Mouse (Mus musculus) cerebellum, adult 11 months (tissue): Measurements from ENCODE around the gene Hectd2.

Source experiments
- DNase-seq: peaks from one replicate; pipeline ENCODE4 v3.0.0; 2022

Gene Hectd2

DNA sequence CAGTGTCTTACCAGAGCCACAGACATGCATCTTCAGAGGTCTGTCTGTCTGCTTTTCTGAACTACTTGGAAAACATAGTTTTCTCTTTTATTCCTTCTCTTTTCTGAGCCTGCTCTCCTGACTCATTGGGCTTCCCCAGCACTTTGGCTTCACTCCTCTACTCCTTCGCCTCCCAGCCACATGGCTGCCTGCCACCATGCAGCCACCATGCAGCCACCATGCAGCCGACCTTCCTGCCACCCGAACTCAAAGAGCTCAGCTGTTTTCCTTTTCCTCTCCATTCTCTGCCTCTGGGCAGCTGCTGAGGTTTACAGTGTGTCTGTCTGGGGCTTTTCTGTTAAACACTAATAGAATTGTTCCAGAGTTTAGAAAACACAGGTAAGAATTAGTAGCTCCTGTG is 19.5 kb downstream of the Hectd2 start:
- no peak for DNase-seq

DNA sequence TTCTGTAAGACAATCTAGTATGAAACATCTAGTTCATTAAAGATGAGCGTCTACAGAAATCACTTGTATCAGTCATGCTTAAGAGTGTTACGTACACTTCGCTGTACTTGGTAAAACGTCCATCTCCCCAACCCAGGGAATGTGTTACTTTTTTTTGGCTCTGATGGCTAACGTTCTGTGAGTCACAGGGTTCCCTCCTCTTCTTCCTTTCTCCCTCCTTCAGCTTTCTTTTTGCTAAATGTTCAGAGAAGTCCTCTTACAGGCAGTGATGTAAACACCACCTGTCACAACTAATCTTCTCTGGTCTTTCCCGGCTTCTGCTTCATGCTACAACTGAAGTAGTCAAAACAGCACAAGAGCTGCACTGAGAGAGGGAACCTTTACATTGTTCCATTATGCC is 20.7 kb downstream of the Hectd2 start:
- DNase-seq = no peak

DNA sequence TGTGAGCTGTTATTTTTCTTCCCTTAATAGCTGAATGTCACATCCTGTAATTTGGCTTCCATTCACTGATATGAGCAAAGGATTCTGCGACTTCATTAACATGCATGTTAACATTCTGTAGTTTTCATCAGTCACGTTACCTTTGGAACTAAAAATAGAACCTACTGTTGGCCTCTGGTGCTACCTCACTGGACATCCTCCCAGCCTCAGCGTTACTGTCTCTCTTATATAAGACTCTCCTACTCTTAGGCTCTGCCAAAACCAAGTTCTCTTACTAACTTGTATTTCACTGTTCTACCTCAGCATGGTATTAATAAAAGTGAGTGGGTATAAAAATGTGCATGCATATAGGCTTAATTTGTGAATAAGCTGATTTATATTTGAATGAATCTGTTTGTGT is 26.4 kb downstream of the Hectd2 start:
- peak; percentile 8 for DNase-seq

DNA sequence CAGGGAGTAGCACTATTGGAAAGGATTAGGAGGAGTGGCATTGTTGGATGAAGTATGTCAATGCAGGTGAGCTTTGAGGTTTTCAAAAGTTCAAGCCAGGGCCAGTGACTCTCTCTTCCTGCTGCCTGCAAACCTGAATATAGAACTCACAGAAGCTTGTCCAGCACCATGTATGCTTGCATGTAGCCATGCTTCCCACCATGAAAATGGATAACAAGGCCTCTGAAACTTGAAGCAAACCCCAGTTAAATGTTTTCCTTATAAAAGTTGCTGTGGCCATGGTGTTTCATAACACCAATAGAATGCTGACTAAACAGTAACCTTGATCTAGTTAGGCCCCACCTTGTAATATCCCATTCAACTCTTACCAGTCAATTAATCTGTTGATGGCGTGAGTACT is 27.7 kb downstream of the Hectd2 start:
- DNase-seq = no peak

DNA sequence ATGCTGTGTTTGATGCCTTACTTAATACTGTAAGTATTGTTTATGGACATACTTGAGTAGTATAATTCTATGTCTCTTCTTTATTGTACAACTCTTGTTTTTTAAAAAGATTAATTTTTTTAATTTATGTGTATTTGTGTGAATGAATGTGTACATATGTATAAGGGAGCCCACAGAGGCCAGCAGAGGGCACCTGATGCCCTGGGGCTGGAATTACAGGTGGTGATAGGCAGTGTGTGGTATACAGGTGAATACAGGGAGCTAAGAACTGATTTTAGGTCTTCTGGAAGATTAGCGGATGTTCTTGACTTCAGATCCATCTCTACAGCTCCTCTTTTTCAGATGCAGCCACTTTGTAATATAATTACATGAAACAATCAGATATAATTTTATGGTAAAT is 31.1 kb downstream of the Hectd2 start:
- no peak for DNase-seq

DNA sequence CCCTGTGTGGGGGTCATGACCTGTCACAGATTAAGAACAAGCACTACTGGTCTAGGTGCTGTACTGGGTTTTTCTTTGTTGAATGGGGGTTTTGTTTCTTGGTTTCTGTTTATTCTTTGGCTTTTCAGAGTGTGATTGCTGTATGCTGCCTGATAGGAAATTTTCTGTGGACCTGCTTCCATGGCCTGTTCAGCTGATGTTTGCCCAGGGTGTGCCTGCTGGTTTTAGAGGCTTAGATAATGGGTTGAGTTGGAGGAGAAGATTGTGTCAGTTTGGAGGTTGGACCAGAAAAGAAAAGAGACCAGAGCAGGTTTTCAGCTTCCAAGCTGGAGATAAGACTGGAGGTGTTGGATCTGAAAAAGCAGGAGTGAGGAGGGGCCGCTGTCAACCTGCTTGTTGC is 40.0 kb downstream of the Hectd2 start:
- DNase-seq = no peak

DNA sequence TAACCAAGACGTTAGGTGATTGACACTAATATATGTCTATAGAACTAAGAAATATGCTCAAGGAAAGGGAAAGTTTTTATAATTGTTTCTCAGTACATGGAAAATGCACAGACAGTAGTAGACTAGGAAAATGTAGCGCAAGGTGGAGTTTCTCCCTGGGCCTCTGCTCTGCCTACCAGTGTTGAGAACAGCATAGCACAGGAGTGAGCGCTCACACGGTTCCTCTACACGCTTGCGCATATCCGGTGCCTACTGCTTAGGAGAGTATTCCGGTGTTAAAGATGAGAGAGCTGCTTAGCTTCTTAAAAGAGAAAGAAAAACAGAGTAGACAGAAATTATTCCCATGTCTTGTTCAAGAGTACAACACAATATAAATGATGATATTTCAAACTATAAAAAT is 47.4 kb downstream of the Hectd2 start:
- DNase-seq = no peak

DNA sequence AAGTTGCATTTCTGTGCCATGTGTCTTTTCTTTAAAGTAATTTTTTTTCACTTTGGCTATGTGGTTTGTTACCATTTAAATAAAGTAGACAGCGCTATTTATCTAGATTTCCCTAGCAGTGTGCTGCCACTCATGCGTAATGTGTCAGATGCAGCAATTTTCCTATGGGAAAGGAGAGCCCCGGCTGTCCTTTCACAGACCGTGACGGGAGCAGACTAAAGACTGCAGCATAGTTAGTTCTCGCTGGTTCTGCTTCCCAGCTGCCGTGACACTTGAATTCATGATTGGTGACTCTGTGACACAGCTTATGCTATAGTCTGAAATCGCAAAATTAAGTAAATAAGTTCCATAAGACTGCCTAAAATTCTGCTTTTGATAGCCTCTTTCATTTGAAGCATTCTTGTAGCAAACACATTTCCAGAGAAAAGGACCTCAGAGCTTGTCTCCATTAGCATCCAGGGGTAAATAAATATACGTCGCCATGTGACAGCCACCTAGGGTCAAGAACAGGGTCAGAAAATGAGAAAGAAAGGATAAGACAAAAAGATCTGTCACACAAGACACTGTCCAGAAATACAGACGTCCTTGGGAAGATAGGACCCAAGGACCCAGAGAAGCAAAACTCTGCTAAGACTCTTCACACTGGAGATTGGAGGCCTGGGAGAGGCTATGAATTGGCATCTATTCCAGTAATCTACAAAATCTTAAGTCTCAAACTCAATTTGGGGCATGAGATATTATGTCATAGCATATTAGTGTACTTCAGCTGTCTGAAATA is 48.3 kb downstream of the Hectd2 start:
- no peak for DNase-seq

DNA sequence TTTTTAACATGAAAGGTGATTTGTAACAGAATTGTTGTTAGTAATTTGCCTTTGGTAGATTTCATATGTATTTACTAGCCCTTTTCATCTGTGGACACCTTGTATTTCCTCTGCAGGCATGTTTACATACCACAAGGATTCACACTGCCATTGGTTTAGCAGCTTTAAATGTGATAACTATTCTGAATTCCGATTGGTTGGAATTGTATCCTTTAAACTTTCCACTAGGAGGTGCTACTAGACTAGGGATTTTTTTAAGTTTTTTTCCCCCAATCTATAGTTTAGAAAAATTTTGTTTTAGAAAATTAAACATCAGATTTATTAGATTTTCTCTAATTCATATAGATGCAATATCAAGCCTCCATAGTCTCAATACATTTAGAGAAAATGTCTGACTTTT is 51.8 kb downstream of the Hectd2 start:
- DNase-seq = no peak

DNA sequence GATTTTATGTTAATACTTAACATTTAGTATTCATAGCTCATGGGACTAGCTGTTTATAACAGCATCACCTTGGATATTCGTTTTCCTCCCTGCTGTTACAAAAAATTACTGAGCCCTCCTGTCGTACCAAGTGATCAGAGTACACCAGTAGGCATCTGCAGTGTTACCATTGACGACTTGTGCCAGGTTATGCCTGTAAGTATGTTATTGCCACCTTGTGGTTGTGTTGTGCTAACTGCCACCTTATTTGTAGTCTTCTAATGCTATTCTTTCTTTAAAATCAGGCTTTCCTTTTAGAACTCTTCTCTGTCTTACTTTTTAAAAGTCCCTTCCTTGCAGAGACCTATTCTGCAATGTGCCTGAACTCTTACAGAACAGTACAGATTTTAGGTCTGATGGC is 54.8 kb downstream of the Hectd2 start:
- DNase-seq = no peak

DNA sequence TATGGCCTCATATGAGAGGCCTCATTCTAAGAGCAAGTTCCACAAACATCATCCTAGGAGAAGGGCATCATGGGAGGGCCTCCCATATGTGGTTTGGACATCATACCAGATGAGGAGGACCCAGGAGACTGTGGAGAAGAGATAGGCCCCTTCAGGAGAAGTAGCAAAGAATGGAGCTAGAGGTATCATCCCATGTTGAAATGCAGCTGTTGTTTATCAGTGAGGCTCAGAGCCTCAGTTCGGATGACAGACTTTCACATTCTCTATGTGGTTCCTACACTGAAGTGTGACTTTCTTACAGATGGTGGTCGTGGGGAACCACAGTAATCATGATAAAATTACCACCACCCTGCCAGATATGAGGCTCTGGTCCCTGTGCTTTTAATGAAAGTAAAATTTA is 55.9 kb downstream of the Hectd2 start:
- DNase-seq = no peak

DNA sequence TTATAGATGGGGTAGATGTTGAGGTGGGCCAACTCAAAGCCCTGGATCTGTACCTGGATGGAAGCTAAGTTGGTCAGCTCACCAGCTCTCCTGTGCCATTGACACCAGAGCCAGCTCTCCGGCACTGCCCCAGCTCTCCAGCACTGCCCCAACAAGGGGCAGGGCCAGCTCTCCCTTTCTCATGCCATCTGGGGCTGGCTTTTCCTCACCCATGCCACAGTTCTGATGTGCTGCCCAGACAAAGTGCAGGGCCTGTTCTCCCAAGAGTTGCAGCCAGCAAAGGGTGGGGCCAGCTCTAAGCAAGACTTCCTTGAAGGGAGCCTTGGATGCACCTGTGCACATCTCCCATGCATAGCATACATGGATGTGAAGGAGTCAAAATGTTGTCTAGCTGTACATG is 71.5 kb downstream of the Hectd2 start:
- no peak for DNase-seq

DNA sequence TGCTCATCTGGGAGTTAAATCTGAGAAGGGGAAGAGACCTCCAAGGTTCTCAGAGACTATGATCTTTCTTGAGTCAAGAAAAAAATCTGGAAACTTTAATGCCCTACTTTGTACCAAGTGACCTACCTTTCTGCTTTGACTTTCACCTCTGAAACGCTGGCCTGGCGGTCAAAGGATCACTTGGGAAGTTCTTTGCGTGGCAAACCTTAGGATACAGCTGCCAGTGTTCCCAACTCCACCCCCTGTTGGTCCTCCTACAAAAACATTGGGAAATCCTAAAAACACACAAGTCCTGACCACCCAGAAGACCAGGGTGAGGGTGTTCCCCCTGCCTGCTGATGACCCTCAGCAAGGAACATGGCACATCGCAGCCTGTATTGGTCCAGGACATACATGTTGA is 72.4 kb downstream of the Hectd2 start:
- DNase-seq = no peak

DNA sequence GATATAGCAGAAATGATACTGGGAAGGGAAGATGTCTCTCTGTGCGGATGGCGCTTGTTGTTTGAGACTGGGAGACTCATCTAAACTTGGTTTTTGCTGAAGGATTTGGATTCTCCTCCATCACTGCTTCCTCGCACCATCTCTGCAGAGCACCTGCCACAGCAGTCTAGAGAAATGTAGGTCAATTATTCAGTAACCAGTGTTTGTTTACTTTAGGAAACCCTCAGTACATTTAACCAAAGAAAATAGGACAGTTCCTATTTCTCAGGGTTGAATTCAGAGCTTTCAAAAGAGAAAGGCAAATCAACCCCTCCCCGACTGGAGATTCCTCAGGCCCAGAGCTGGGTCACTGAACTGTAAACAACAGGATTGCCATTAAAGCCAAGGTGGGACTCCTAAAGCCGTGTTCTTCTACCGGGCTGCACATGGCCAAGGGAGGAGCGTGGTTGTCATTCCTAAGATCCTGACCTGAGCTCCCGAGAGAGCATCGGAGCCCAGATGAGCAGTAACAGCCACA is 75.0 kb downstream of the Hectd2 start:
- no peak for DNase-seq

DNA sequence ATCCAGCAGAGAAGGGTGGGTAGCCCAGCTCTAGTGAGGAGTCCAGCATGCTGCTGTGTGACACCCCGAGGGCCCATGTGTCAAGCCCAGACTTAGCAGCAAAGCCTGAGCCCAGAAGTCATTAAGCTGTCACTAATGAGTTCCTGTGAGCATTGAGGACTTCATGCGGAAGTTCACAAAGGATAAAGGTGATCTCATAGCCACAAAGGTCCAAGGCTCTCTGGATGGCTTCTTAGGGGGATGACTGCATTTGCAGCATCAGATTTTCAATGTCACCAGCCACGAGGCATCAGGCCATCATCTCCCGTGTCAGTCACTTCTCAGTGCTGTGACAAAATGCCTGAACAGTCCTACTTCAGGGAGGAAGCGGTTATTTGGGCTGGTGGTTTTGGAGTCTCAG is 75.9 kb downstream of the Hectd2 start:
- DNase-seq = no peak

DNA sequence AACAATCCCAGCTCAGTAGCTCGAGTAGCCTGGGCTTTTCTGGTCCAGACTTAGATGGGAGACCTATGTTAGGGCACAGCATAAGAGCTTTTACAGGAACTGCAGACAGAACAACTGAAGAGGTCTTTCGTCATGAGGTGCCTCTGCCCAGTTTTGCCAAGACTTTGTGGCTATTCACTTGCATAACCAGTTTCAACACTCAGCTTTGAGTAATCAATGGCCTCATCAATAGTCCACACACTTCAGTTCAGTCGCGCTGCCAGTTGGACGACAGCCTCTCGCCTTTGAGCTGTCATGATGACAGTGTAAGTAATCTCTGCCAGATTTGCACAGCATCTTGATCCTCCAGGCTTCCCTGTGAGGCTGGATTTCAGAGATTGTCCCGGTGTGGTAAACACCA is 80.3 kb downstream of the Hectd2 start:
- no peak for DNase-seq

DNA sequence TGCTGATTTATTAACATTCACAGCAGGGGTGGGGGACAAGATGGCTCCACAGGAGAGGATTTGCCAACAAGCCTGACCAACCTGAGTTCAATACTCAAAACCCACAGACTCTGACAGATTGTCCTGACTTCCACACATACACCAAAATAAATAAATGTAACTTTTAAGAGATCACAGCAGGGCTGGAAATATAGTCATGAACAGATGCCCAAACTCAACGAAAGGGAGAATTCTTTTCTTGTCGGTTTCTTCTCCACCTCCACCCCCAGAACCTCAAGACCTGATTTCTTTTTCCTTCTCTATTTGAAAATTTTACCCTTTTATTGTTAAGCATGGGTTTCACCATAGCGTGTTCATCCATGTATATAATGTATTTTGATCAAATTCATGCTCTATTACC is 82.8 kb downstream of the Hectd2 start:
- no peak for DNase-seq

DNA sequence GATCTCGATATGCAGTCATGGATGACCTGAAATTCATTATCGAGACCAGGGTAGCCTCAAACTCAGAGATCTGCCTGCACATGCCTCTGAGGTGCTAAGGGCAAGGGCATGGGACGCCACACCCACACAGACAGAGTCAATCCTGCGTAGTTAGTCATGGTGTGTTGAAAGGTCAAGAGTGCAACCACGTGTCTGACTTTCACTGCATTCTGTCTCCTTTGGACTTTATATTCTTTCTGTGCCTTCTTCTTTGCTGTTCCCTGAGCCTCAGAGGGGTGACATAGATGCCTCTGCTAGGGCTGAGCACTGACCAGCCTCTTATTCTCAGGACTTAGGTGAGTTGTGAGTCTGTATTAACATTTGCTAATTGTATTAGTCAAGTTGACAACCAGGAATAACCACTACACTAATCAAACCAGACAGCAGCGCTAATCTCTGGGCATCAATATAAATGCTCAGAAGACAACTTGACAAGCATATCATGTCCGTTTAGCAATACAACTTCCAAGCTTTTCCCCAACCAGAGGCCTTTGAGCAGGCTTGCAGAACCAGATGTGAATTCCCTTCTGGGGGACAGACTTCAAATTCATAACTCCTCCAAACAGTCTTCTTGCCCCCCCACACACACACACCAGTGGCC is 83.6 kb downstream of the Hectd2 start:
- no peak for DNase-seq

DNA sequence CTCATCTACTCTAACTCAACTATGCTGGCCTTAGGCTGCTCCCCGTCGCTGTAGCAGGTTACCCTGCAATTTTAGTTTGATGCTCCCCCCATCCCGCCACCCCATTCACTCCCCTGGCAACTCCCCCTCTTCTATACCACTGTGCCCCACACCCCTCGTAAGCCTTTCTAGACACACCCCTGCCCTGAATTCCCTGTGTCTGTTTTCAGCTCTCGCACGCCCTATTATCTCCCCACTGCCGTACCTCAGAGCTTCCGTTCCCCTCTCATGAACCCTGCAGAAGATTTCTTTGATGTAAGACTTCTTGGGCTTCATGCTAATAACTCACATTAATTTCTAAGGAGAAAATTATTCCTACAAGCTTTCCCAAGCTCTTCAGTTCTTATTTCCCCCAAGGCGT is 84.6 kb downstream of the Hectd2 start:
- no peak for DNase-seq

DNA sequence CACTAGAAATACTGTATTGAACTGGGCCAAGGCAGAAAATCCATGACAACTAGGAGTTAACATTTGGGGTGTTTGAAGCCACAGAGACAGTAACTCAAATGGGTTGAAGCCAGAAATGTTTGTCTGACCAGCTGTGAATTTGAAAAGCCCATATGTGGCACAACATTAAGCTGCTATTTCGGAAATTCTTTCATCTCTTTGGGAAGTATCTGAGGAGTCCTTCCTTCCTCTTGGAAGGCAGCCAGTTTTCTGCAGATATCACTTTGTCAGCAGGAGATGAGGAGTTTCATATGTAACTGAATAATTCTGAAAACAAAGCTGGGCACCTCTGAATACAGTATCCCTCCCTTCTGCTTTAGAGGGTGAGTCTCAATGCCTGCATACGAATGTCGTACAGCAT is 86.7 kb downstream of the Hectd2 start:
- DNase-seq = no peak

DNA sequence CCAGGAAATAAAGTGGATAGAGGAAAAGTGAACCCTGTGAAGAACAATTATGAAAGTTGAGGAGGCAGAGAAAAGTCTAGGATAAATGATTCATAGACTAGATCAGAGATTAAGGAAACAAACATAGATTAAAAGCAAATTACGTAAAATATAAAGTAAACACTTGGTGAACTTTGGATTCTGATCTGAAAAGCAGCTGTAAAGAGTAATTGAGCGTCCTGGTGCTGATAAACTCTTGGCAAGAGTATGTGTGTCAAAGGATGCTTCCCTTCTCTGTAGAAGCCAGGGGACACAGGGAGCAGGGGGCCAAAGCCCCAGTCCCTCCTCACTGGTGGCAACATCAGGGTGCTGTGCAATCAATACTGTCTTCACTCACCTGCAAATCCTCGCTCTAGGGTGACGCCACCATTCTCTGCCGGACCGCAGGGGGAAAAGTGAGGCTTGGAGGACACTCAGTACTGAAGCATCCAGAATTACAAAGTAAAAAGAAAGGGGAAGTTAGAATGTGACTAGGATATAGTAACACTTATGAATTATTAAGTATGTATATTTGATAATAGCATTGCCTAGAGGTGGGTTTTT is 91.0 kb downstream of the Hectd2 start:
- no peak for DNase-seq

DNA sequence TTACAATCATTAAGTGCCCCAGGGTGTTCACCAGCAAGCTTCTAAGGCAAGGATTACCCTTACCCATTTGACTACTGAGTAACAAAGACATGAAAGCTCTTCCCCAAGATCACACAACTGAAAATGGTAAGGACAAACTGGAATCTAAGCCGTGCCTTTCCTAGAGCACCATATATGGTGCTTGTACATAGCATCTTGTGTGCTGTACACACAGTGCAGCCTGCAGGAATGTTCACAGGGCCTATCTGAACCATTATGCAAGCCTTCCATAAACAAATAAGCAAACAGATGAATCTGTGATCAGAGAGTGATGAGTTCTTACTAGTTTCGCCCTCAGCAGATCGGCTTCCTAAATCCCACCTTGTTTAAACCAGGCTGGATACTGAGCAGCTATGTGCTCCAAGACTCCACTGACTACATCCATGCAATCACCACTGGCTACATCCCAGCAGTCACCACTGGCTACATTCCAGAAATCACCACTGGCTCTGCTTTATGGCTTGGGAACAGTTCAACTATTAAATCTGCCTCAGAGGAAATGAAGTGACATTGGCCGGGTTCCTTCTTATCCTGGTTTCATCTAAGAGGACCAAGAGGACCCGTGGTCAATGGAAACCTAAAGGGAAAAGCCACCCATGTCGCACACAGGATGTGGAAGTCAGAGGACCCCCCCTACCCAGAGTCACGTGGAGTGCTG is 91.8 kb downstream of the Hectd2 start:
- no peak for DNase-seq

DNA sequence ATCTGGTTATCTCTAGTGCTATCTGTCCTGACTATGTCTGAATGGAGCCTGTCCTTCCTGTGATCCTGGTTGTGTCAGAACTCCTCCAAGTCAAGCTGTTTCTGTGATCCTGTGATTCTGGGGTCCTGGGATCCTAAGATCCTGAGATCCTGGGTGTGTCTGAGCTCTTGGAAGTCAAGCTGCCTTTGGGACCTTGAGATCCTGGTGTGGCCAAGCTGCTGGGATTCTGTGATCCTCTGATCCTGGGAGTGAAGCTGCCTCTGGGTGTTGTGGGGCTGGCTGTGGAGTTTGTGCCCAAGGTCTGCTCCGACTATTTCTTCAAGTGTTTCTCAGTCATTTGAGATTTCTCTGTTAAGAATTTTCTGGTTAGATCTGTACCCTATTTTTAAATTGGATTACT is 98.2 kb downstream of the Hectd2 start:
- DNase-seq = no peak

DNA sequence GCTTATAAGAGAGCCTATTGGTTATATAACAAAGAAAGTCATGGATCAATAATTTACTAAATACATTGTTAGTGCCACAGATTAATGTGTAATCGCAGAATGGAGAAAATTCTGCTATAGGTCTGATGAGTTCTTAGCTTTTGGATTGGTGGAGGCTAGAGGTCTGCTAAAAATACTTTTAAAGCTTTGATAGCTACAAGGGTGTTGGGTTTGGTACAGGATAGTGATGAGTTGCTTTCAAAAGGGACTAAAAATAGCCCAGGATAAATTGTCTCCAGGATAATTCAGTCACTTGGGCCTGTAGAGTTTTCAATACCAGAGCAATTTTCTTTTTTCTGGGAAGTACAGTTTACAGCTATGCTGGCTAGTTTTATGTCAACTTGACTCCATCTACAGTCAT is 108.3 kb downstream of the Hectd2 start:
- DNase-seq = no peak
